Mouse (Mus musculus) embryonic facial prominence, embryonic 11.5 days (tissue): Measurements from ENCODE around the gene Rabep1. TPM values are rescaled to one million over a fixed set of nuclear protein-coding genes. Genes with fewer than 3 reads are reported as not detected.
A peak's percentile ranks its signal among the peaks of the same experiment; 100 is the strongest.

Experiments used
- ATAC-seq: fragments of 200-750 bp; cut with Nextera tagmentation; replicated peaks from 2 replicates; pipeline ENCODE4 v1.8.0; 2017; ENCODE audit warnings: low read depth; ENCODE audit not compliant: insufficient number of reproducible peaks, low FRiP score, low TSS enrichment
- DNase-seq: peaks from one replicate; pipeline ENCODE4 v3.0.0-alpha.2; 2015; ENCODE audit warnings: low spot score
- H3K27ac ChIP-seq: fragments of 300-500 bp; sonication (generic); replicated peaks from 2 replicates; pipeline ENCODE4 v1.5.1; 2014; ENCODE audit warnings: mild to moderate bottlenecking, low read depth, low read length, control low read depth
- H3K27me3 ChIP-seq: fragments of 300-500 bp; sonication (generic); 2 replicates; pipeline ENCODE4 v1.6.1; 2014; ENCODE audit warnings: mild to moderate bottlenecking, low read length, moderate library complexity, mixed read lengths; ENCODE audit not compliant: control insufficient read depth, insufficient read depth
- H3K36me3 ChIP-seq: fragments of 300-500 bp; sonication (generic); replicated peaks from 2 replicates; pipeline ENCODE4 v1.6.1; 2014; ENCODE audit warnings: low read depth, mild to moderate bottlenecking, low read length, moderate library complexity, mixed read lengths; ENCODE audit not compliant: control insufficient read depth, insufficient read depth
- H3K4me1 ChIP-seq: fragments of 300-500 bp; sonication (generic); 2 replicates; pipeline ENCODE4 v1.6.1; 2014; ENCODE audit warnings: low read length, mixed read lengths; ENCODE audit not compliant: control insufficient read depth, insufficient read depth
- H3K4me2 ChIP-seq: fragments of 300-500 bp; sonication (generic); 2 replicates; pipeline ENCODE4 v1.6.1; 2014; ENCODE audit warnings: low read depth, mild to moderate bottlenecking, control low read depth, low read length, moderate library complexity
- H3K4me3 ChIP-seq: fragments of 300-500 bp; sonication (generic); 2 replicates; pipeline ENCODE4 v1.5.1; 2014; ENCODE audit warnings: low read depth, low read length, control low read depth
- H3K9ac ChIP-seq: fragments of 300-500 bp; sonication (generic); replicated peaks from 2 replicates; pipeline ENCODE4 v1.6.1; 2014; ENCODE audit warnings: mild to moderate bottlenecking, control low read depth, low read length
- H3K9me3 ChIP-seq: fragments of 300-500 bp; sonication (generic); replicated peaks from 2 replicates; pipeline ENCODE4 v1.6.1; 2016; ENCODE audit warnings: mild to moderate bottlenecking, low read length, inconsistent platforms, mixed read lengths; ENCODE audit not compliant: control insufficient read depth
- WGBS: fragments of 180-500 bp; shearing (Covaris S2); extraction: QIAGEN DNeasy Blood & Tissue Kit; methylation state at CpG from one replicate; pipeline ENCODE4 v1.1.7; 2014; 5-methylcytosine and 5-hydroxymethylcytosine counted together
- polyA plus RNA-seq: library from polyadenylated mRNA; unstranded; fragments of >200 nt; fragmentation: Nextera tagmentation; extraction: Ambion mirVana; gene quantifications from 2 replicates; pipeline ENCODE4 v1.2.1, GENCODE M21; 2014

Gene Rabep1
- 36.2 and 36.6 TPM in 2 replicates for polyA plus RNA-seq

DNA sequence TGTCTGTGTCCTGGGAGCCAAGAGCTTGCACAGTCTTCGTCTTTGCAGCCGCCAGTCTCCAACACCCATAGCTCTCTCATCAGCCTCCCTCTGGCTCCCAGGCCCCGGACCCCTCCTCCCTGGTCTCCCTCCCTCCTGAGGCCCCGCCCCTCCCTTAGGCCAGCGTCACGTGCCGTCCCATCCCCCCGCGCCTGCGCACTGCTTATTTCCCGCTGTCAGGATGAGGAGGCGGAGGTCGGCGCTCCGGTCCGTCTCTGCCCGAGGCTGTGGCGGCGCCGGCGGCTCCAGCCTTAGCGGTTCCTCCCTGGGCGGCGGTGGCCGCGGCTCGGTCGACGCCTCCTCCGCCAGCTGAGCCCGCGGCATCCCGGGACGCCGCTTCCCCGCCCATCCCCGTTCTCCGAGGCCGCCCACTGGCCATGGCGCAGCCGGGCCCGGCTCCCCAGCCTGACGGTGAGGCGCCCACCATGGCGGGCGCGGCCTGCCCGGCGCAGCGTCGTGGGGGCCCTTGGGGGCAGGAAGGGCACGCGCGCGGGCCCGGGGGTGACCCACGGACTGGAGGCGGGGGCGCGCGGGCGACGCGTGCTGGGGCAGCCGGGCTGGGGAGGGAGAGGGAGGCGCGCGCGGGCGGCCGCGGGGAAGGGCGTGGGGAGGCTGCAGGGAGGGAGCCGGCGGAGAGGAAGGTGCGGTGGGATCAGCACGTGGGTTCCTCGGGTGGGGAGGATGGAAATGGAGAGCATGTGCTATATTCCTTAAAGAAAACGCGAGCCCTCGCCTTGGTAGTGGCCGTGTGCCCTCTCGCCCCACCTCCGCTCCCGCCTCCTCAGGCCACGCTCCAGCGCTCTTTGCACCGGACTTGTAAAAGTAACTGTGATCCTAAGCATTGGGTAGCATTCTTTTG, at the start of gene Rabep1:
Rabep1 (plus strand) TSS at position 220 of the 898 bp plus-strand sequence.
- peak; percentile 94 for ATAC-seq
- peak within 1 kb of the TSS; percentile 93 for H3K9ac ChIP-seq
- under 1% methylated on average over 75 of the region's 88 CpGs for WGBS

DNA sequence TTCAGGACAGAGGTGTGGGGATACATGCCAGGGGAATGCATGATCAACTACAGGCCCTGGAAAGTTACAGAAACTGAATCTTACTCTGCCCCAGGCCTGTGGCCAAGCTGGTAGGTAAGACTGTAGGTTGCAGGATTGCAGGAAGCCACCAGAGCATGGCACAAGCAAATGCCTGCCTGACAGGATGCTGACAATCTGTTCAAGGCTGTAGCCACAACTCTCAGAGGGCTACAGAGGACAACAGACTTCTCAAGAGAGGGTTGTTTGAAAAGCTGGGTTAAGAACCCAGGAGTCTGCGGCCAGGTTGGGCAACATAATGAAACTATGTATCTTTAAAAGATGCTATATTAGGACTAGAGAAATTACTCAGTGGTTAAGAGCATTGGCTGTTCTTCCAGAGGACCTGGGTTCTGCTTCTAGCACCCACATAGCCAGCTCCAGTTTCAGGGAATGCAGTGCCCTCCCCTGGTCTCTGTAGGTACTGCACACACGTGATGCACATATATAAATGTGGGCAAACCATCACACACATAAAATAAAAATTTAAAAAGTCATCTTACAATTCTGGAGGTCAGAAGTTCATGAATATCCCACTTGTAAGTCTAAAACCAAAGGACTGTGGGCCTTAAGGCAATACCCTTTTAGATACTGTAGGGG, 42.2 kb upstream of the Rabep1 start:
- H3K9me3 ChIP-seq: no peaks in the 10 kb centered on the region
- H3K9ac ChIP-seq: no peak overlapping the region
- H3K4me1 ChIP-seq: no peaks in the 10 kb centered on the region
- no peak overlapping the region for H3K4me3 ChIP-seq
- DNase-seq (no peak), ATAC-seq (no peak)
- no peak overlapping the region for H3K27ac ChIP-seq
- H3K36me3 ChIP-seq: no peaks in the 10 kb centered on the region
- WGBS: 90% methylated on average over 2 of the region's 2 CpGs
- H3K4me2 ChIP-seq: no peak overlapping the region
- H3K27me3 ChIP-seq: no peaks in the 10 kb centered on the region

More for the DNA sequence above, at the start of gene Rabep1:
- Histone ChIP-seq H3K4me1 (no peaks in the 10 kb centered on the region), H3K4me2 (peak within 1 kb of the TSS; percentile 54), H3K4me3 (peak within 1 kb of the TSS; percentile 98), H3K27ac (peak within 1 kb of the TSS; percentile 47), H3K9me3 (no peaks in the 10 kb centered on the region), H3K36me3 (no peaks in the 10 kb centered on the region), H3K27me3 (no peaks in the 10 kb centered on the region)
- peak; percentile 97 for DNase-seq

DNA sequence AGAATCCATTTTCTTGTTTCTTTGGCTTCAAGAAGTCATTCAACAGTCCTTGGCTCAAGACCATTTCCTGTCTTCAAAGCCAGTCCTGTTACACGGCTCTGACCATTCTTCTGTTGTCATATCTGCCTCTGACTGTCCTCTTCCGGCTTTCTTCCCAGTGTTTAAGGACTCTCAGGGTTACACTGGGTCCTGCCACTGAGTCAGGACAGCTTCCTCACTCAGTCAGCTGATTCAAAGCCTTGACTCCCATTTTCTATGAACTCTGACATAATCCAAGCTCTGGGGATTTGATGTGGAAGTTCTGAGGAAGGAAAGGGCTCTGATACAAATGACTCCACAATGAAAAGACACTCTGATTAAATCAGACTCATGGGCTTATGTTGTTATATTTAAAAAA, 41.7 kb upstream of the Rabep1 start:
- Histone ChIP-seq H3K9me3 (no peaks in the 10 kb centered on the region), H3K9ac (no peak overlapping the region), H3K4me3 (no peak overlapping the region), H3K4me2 (no peak overlapping the region), H3K4me1 (no peaks in the 10 kb centered on the region), H3K27ac (no peak overlapping the region), H3K27me3 (no peaks in the 10 kb centered on the region), H3K36me3 (no peaks in the 10 kb centered on the region)
- 68% methylated on average over 2 of the region's 2 CpGs for WGBS
- no peak for DNase-seq
- ATAC-seq: no peak

DNA sequence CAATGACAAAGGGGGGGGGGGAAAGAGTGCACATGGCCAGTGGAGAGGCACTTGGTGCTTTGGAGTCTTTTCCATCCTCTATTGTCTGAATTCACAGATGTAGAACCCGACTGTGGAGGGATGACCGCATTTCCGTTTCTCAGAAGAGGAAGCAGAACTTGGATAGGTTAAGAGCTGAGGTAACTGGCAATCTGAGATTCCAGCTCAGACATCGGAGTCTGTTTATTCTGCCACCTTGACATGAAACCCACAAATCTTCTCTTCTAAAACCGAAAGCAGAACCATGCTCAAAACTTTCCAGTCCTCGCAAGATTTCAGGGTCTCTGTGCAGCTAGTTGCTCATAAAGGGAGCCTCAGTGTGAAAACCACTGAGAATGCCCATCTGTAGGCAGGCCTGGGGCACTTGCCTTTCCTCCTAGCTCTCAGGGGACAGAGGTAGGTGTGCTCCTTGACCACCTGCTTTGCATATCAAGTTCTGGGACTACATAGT, 40.8 kb upstream of the Rabep1 start:
- Histone ChIP-seq H3K27me3 (no peaks in the 10 kb centered on the region), H3K36me3 (no peaks in the 10 kb centered on the region), H3K9ac (no peak overlapping the region), H3K9me3 (no peaks in the 10 kb centered on the region), H3K27ac (no peak overlapping the region), H3K4me3 (no peak overlapping the region), H3K4me1 (no peaks in the 10 kb centered on the region), H3K4me2 (no peak overlapping the region)
- 84% methylated on average over 6 of the region's 6 CpGs for WGBS
- DNase-seq (no peak), ATAC-seq (no peak)

DNA sequence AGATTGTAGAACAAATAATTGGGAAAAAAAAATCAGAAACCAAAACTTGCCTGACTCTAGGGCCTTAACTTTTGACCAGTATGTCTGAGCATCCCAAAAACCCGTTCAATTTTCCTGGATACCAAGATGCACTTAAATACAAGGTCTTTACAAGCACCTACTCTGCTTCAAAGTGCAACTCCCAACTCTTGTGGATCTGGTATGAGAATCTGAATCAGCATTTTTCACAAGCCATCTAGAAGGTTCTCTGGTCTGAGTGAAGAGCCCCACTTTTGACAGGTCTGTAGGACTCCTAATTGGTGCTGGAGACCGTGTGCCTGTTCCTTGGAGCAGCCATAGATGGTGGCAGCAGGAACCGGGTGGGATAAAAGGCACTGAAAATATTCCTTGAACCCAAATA, 40.2 kb upstream of the Rabep1 start:
- 84% methylated on average over 3 of the region's 3 CpGs for WGBS
- Histone ChIP-seq H3K9ac (no peak overlapping the region), H3K9me3 (no peaks in the 10 kb centered on the region), H3K27ac (no peak overlapping the region), H3K4me2 (no peak overlapping the region), H3K4me3 (no peak overlapping the region), H3K4me1 (no peaks in the 10 kb centered on the region), H3K27me3 (no peaks in the 10 kb centered on the region), H3K36me3 (no peaks in the 10 kb centered on the region)
- DNase-seq (no peak), ATAC-seq (no peak)

DNA sequence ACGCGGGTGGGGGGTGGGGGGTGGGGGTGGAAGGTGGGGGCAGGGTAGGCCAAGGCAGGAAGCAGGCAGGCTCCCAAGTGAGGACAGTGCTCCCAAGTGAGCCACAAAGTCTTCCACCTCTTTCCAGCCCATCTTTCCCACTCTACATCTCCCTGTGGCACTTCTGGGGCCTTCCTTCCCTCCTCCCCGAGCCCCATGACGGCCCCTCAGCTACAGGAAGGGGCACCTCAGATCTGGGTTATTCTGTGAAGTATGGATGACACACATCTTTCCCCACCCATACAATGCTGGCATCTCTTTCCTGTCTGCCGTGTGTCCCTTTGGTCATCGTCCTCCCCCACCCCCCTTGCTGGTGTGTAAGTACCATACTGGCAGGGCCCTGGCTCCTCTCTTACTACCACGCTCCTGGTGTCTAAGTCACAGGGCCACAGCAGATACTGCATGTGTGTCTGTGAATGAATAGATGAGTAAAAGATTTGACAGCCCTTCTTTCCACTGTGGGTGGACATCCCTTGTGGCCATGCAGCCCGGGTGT, 38.9 kb upstream of the Rabep1 start:
- no peak overlapping the region; the same call in 1 of the 2 replicates for H3K27ac ChIP-seq

DNA sequence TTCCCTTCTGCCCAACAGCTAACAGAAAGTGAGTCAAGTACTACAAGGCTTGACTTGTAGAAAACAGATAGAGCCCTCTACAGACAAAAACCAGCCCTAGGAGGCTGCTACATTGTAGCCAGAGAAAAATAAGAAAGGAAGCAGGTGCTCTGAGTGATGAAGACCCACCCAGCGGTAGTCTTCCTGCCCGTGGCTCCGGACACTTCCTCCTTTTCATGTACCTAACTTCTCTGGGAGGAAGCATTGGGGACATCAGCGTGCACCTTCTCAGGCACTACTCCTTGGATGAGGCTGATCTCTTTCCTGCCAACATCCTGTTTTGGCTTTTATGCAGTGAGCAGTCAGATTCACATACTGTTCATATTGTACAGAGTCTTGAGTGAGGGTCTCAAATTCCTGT, 37.9 kb upstream of the Rabep1 start:
- no peaks in the 10 kb centered on the region for H3K27me3 ChIP-seq
- H3K4me2 ChIP-seq: no peak overlapping the region
- no peaks in the 10 kb centered on the region for H3K36me3 ChIP-seq
- H3K27ac ChIP-seq: no peak overlapping the region
- no peaks in the 10 kb centered on the region for H3K4me1 ChIP-seq
- WGBS: 82% methylated on average over 4 of the region's 4 CpGs
- H3K9ac ChIP-seq: no peak overlapping the region
- H3K4me3 ChIP-seq: no peak overlapping the region
- DNase-seq: no peak
- no peaks in the 10 kb centered on the region for H3K9me3 ChIP-seq
- ATAC-seq: no peak

More for the DNA sequence above, 38.9 kb upstream of the Rabep1 start:
- Histone ChIP-seq H3K9me3 (no peaks in the 10 kb centered on the region), H3K9ac (no peak overlapping the region), H3K4me2 (no peak overlapping the region), H3K4me3 (no peak overlapping the region), H3K4me1 (no peaks in the 10 kb centered on the region), H3K27me3 (no peaks in the 10 kb centered on the region), H3K36me3 (no peaks in the 10 kb centered on the region)
- WGBS: 72% methylated on average over 8 of the region's 8 CpGs
- no peak for DNase-seq
- no peak for ATAC-seq

DNA sequence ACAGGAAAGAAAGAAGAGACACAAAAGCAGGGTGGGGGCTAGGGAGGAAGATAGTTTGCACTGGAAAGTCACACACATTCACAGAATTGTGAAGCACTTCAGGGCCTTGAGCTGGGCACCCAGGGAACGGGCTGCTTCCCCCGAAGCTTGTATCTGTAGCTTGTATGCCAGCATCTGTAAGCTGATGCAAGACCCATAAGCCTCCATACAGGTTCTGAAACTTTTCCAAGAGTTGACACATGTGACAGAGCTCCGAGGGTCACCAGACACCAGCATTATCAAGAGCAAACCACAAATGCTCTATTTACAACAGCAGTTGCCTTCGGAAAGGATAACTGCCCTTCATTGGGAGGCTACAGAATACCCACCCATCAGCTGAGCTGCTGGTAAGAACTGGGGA, 36.9 kb upstream of the Rabep1 start:
- ATAC-seq (no peak), DNase-seq (no peak)
- Histone ChIP-seq H3K9ac (no peak overlapping the region), H3K4me1 (no peaks in the 10 kb centered on the region), H3K4me2 (no peak overlapping the region), H3K36me3 (no peaks in the 10 kb centered on the region), H3K4me3 (no peak overlapping the region), H3K9me3 (no peaks in the 10 kb centered on the region), H3K27ac (no peak overlapping the region), H3K27me3 (no peaks in the 10 kb centered on the region)
- 90% methylated on average over 4 of the region's 4 CpGs for WGBS
